Mouse (Mus musculus) spleen, embryonic (tissue): ENCODE results near the gene Rundc1.
"Not testable (repeated sequence)": the region's sequence is repeated elsewhere in the genome, so short reads cannot be mapped to it uniquely, and the experiment has no call there.

Experiments
- CTCF ChIA-PET: fragments of 350-600 bp; sonication (Branson Sonifier 250); formaldehyde crosslinking; loops from one replicate; lab custom pipeline; 2022; lab: Charles Lee

Gene Rundc1

DNA sequence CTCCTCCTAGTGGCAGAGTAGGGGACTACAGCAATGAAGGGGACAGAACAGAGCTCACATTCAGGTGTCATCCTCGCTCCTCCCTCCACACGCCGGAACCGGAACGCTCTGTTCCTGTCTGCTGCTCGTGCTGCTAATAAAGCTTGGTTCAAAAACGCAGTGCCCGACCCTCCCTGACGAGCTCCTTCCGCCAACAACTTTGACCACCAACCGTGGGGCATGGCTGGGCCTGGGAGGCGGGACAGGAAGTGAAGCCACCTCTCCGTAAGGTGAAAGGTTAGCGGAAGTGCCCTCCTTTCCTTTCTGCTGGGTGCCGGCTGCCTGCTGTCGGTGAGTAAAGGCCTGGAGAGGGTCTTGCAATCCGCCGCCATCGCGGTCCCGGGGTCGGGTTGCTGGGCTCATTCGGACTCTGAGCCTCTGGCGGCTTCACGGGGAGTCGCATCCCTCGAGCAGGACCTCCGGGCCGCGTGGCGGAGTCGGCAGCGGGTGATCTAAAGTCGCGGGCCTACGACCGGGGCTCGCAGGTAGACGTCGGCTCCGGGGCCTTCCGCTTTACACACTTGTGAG, 17.3 kb downstream of the Rundc1 start, which contains the start of gene Rpl27:
Gene Rpl27 (plus strand): TSS at position 172 of the 567 bp plus-strand sequence.
- CTCF ChIA-PET = interaction anchor here (0.5 to 1.1 kb wide), 2 partner anchors 24 to 728 kb away, joined by 3 to 7 read pairs; partner anchors contain the start of genes Hspb9 and Vat1

DNA sequence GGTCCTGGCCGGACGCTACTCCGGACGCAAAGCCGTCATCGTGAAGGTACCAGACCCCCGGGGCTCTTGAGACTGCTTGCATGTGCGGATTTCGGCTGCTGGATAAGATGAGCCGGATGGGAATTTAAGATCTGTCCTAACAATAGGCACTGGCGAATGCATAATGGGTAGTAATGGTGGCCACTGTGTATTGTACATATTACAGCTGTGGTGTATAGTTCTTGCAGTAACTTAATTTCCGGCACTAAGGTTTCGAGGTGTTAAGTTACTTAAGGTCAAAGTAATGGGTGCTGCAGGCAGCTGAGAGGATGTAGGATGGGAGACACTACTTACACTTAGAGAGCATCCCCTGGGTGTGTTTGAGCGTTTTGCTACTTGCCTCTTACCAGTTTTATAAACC, 17.9 kb downstream of the Rundc1 start:
- CTCF ChIA-PET = no interaction called here

GRCm38 (mm10) chr11:101446319-101446718, 21.4 kb downstream of the Rundc1 start:
- CTCF ChIA-PET = no interaction called here

- CTCF ChIA-PET = not testable (repeated sequence)
These were observed 22.0 kb downstream of the Rundc1 start for GRCm38 (mm10) chr11:101446860-101447259.

DNA sequence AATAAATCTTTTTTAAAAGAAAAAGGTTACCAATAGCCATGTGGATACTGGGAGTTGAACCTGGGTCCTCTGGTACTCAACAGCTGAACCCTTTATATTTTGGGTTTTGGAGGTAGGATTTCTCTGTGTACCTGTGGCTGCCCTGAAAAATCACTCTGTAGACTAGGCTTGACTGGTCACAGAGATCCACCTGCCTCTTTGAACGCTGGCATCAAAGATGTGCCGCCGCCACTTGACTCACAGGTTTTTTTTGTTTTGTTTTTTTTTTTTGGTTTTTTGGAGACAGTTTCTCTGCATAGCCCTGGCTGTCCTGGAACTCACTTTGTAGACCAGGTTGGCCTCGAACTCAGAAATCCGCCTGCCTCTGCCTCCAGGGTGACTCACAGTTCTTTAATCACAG, 22.9 kb downstream of the Rundc1 start:
- CTCF ChIA-PET = no interaction called here

DNA sequence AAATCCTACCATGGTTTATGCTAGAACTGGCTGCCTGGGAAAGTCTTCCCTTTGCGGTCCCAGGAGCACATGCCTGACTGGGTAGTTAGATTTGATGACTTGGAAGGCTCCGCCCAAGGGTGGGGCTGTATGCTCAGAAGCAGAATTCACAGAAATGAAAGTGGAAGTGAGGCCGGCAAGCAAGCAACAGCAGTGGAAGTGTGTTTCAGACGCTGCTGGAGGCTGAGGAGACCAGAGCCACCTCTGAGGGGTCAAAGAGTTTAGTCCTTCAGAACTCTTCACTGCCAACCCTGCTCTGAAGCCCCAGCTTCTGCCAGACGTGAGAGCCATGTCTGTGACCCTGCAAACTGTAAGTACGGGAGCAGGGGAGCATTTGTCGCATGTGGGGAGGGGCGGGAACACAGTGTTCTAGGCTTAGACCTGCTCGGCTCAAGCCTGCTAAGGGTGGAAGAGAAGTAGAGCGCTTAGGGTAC, 23.4 kb downstream of the Rundc1 start, which contains the start of gene Ifi35:
Gene Ifi35 (plus strand): TSS at position 134 of the 473 bp plus-strand sequence.
- CTCF ChIA-PET = no interaction called here

DNA sequence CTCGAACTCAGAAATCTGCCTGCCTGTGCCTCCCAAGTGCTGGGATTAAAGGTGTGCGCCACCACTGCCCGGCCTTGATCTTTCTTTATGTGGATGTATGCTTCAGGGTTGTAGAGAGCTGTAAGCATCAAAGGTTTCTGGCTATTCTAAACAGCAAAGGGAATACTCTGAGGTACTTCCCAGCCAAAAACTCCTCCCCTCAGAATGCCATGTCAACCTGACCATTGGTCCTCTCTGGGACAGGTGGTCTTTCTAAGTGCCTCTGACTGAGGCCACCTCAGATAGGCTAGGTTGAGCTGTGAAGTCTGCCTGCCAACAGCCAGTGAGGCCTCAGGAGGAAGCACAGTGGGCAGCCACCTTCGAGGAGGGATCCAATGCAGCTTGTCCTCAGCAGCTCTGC, 24.0 kb downstream of the Rundc1 start:
- CTCF ChIA-PET = interaction anchor here (1.3 kb wide), 1 partner anchor 17 kb away, joined by 3 read pairs; the partner anchor contains the start of gene Vat1

DNA sequence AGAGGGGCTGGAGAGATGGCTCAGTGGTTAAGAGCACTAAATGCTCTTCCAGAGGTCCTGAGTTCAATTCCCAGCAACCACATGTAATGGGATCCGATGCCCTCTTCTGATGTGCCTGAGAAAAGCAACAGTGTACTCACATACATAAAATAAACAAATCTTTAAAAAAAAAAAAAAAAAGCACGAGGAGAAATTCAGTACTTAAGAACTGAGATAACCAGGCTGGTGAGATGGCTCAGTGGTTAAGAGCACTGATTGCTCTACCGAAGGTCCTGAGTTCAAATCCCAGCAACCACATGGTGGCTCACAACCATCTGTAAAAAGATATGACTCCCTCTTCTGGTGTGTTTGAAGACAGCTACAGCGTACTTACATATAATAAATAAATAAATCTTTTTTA, 24.7 kb downstream of the Rundc1 start:
- CTCF ChIA-PET = interaction anchor here (0.7 to 1.3 kb wide), 3 partner anchors 16 to 290 kb away, joined by 3 to 4 read pairs (median 3); partner anchors contain the start of gene Vat1

GRCm38 (mm10) chr11:101450394-101450793, 25.5 kb downstream of the Rundc1 start:
- CTCF ChIA-PET = interaction anchor here (0.7 to 1.3 kb wide), 2 partner anchors 15 to 60 kb away, joined by 3 read pairs; partner anchors contain the start of gene Vat1

DNA sequence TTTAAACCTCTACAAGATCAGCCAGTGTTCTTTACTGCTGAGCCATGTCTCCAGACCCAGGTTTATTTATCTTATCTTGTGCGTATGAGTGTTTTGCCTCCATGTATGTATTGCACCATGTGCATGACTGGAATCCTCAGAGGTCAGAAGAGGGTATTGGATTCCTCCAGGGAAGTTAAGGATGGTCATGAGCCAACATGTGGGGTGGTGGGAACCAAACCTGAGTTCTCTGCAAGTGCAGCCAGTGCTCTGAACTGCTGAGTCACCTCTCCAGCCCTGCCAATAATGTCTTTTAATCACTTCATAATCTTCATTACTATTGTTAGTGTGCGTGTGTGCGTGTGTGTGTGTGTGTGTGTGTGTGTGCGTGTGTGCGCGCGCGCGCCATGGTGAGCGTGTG, 26.7 kb downstream of the Rundc1 start:
- CTCF ChIA-PET = no interaction called here

- CTCF ChIA-PET = no interaction called here
These were observed 27.3 kb downstream of the Rundc1 start for GRCm38 (mm10) chr11:101452093-101452774.

- CTCF ChIA-PET = interaction anchor here (0.5 kb wide), 1 partner anchor 216 kb away, joined by 3 read pairs; no protein-coding TSS in a partner anchor
These were observed 29.8 kb downstream of the Rundc1 start for GRCm38 (mm10) chr11:101454702-101455101.

DNA sequence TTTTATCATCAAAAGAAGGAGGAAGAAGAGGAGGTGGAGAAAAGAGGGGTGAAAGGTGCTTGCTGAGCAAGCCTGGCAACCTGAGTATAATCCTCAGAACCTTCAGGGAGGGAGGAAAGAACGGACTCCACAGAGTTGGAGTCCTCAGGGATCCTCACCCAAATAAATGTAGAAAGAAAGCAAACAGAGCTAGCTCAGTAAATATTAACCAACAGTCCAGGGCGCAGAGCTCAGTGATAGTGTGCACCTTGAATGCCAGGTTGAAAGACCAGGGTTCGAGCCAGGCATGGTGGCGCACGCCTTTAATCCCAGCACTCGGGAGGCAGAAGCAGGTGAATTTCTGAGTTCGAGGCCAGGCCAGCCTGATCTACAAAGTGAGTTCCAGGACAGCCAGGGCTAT, 30.7 kb downstream of the Rundc1 start:
- CTCF ChIA-PET = no interaction called here

- CTCF ChIA-PET = interaction anchor here (0.6 to 1.0 kb wide), 2 partner anchors 12 to 18 kb away, joined by 3 read pairs; no protein-coding TSS in a partner anchor
These were observed 32.7 kb downstream of the Rundc1 start for GRCm38 (mm10) chr11:101457631-101458030.

GRCm38 (mm10) chr11:101458217-101458616, 33.3 kb downstream of the Rundc1 start:
- CTCF ChIA-PET = interaction anchor here (1.0 kb wide), 1 partner anchor 13 kb away, joined by 3 read pairs; no protein-coding TSS in a partner anchor

DNA sequence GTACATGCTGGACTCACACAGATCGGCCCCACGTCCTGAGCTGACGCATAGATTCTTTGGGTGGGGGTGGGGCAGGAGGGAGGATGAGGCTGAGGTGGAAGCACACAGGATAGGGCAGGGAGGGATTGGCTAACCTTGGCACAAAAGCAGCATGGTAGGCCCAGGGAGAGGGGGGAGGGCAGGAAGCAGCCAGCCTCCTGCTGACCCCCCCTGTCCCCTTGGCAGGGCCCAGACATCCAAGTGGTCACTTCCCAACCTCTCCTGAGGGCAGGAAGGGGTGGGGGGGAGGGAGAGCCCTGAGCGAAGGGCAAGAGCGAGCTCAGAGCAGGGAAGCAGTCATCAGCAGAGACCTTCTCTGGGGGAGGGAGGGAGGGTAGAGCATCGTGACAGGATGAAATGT, 34.8 kb downstream of the Rundc1 start:
- CTCF ChIA-PET = interaction anchor here (0.7 kb wide), 1 partner anchor 140 kb away, joined by 8 read pairs; no protein-coding TSS in a partner anchor

DNA sequence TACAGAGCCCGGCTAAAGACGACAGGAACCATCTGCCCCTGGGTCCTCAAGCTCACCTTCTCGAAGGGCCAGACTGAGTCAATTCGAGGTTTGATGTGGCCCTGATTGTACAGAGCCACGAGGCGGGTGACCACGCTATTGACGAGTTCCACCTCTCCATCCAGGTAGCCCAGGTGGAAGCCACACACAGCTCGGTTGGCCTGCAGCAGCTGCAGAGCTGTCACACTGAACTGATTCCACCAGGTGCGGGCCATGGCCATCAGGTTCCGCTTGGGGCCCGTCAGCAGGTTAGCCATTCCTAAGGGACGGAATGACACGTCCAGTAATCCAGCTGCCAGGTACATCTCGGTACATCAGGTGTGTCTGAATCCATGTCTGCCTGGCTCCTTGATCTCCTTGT, 35.4 kb downstream of the Rundc1 start:
- CTCF ChIA-PET = no interaction called here

DNA sequence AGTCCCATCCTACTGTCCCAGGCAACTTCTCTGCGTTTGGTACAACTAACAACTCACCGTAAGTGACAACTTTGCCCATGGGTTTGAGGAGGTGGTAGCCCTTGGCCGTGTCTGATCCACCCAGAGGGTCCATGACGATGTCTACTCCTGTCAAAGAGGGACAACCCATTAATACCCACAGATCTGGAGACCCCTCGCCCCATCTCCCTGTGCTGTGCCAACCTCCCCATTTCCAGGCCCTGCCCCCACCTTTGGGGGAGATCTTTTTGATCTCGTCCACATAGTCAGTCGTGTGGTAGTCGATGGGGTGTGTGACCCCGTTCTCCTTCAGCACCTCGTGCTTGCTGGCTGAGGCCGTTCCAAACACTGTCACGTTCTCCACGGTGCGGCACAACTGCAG, 37.3 kb downstream of the Rundc1 start:
- CTCF ChIA-PET = no interaction called here

DNA sequence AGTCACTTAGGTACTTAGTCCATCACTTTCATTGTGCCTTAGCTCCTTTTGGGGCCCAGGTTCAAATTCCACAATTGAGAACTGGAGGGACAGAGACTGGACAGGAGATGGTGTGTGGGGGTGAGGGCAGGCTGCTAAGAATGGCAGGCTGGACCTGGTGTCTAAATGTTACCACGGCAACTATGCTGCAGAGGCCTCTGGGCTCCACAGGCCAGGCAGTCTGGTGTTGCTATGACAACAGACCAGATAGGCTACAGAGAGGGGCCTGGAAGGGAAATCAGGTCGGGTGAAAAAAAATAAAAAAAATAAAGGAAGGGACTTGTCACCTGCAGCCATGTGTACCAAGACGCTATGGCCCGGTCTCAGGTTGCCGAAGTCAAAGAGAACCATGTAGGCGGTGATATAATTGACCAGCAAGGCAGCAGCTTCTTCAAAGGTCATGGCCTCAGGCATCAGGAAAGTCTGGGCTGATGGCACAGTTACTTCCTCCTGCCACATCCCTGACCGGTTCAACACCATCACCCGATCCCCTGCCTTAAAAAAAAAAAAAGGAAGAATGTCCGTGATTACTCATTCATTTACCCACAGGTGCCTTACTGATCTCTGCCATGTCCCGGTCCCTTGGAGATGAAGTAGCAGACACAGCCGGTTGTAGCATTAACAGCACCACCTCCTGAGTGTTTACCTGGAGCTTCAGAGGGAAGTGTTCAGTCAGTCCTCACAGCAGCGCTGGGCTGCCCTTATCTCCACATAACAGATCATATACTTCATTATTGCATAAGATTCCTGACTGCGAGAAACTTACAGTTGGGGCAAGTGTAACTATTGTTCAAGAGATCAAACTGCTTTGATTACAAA, 37.9 kb downstream of the Rundc1 start:
- CTCF ChIA-PET = interaction anchor here (0.7 kb wide), 1 partner anchor 19 kb away, joined by 4 read pairs; no protein-coding TSS in a partner anchor

DNA sequence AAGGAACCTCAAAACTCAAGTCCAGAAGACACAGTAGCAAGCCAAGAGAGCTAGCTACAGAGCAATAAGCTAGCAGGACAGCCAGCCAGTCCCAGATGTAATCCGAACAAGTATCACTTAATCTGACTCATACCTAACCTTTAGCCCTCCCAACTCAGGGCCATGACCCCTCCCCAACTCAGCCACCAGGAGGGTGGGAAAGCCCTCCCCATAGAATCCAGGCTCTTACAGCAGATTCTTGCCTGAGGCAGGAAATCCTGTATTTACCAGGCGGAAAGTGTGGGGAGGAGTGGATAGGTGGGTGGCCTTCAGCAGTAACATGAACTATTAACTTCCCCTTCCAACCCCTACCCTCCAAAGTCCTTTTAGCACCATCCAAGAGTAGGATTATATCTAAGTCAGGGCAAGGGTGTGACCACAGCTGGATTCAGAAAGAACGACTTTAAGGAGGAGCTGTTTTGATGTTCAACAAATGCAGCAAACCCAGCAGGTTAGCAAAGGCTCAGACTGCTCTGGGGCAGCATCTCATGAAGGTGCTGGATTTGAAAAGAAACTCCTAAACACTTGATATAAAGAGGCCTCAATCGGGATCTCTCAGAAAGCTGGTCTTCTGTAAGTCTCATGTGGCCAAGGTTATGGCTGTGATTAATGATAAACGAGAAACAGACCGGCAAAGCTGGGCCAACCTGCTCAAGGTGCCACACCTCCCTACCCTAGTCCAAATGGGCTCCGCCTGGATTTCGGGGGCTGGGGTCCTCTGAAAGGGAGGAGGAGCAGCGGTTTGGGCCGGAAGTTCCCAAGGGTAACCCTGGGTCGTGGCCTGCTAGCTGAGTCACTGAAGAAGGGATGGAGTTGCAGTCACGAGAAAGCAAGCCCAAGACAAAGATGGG, 39.6 kb downstream of the Rundc1 start, which contains the start of gene Rnd2:
Gene Rnd2 (plus strand): TSS at position 789 of the 890 bp plus-strand sequence.
- CTCF ChIA-PET = interaction anchor here (0.9 kb wide), 1 partner anchor 19 kb away, joined by 4 read pairs; no protein-coding TSS in a partner anchor
